Mouse (Mus musculus) liver, embryonic 11.5 days (tissue): Measurements from ENCODE around the gene Fgf10. TPM values are rescaled to one million over a fixed set of nuclear protein-coding genes. Genes with fewer than 3 reads are reported as not detected.

Experiments used
- ATAC-seq: fragments of 200-750 bp; cut with Nextera tagmentation; replicated peaks from 2 replicates; pipeline ENCODE4 v1.8.0; 2017; ENCODE audit warnings: moderate number of reproducible peaks, mild to moderate bottlenecking, moderate TSS enrichment, moderate library complexity; ENCODE audit not compliant: low FRiP score
- DNase-seq: peaks from one replicate; pipeline ENCODE4 v3.0.0-alpha.2; 2017; ENCODE audit warnings: low spot score
- H3K27ac ChIP-seq: fragments of 300-500 bp; sonication (generic); 2 replicates; pipeline ENCODE4 v1.5.1; 2014; ENCODE audit warnings: mild to moderate bottlenecking, low read depth, low read length, control low read depth
- H3K27me3 ChIP-seq: fragments of 300-500 bp; sonication (generic); replicated peaks from 2 replicates; pipeline ENCODE4 v1.6.1; 2014; ENCODE audit warnings: low read length, mixed read lengths; ENCODE audit not compliant: control insufficient read depth, insufficient read depth
- H3K36me3 ChIP-seq: fragments of 300-500 bp; sonication (generic); 2 replicates; pipeline ENCODE4 v1.6.1; 2014; ENCODE audit warnings: mild to moderate bottlenecking, low read length, moderate library complexity, mixed read lengths; ENCODE audit not compliant: control insufficient read depth, insufficient read depth
- H3K4me1 ChIP-seq: fragments of 300-500 bp; sonication (generic); replicated peaks from 2 replicates; pipeline ENCODE4 v1.6.1; 2014; ENCODE audit warnings: low read length, mixed read lengths; ENCODE audit not compliant: control insufficient read depth, insufficient read depth
- H3K4me2 ChIP-seq: fragments of 300-500 bp; sonication (generic); 2 replicates; pipeline ENCODE4 v1.6.1; 2014; ENCODE audit warnings: mild to moderate bottlenecking, control low read depth, moderate library complexity
- H3K4me3 ChIP-seq: fragments of 300-500 bp; sonication (generic); 2 replicates; pipeline ENCODE4 v1.5.1; 2014; ENCODE audit warnings: low read depth, low read length, control low read depth
- H3K9ac ChIP-seq: fragments of 300-500 bp; sonication (generic); 2 replicates; pipeline ENCODE4 v1.6.1; 2014; ENCODE audit warnings: low read depth, low read length, control low read depth
- H3K9me3 ChIP-seq: fragments of 300-500 bp; sonication (generic); 2 replicates; pipeline ENCODE4 v1.6.1; 2016; ENCODE audit warnings: low read length, inconsistent platforms, mixed read lengths; ENCODE audit not compliant: control insufficient read depth
- WGBS: fragments of 180-500 bp; shearing (Covaris S2); extraction: QIAGEN DNeasy Blood & Tissue Kit; methylation state at CpG from one replicate; pipeline ENCODE4 v1.1.7; 2014; 5-methylcytosine and 5-hydroxymethylcytosine counted together
- polyA plus RNA-seq: library from polyadenylated mRNA; unstranded; fragments of >200 nt; fragmentation: Nextera tagmentation; extraction: Ambion mirVana; gene quantifications from 2 replicates; pipeline ENCODE4 v1.2.1, GENCODE M21; 2014

Gene Fgf10
- polyA plus RNA-seq, 1 experiment from 2014 or later: 2.2 TPM

DNA sequence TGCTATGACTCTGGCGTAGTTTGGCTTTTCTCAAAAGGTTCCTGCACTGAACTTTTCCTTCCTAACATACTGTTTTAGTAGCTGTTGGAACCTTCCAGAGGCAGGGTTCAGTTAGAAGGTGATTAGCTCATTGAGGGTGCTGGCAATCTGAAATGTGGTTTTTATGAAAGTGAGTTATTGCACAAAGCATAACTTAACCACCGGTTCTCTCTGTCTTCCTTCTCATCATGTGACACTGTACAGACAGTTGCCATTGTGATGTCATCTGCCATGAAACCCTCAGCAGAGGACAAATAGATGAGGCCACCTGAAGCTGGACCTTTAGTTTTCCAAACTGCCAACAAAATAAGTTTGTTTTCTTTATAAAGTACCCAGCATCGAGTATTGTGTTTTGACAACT lies 7.9 kb upstream of the Fgf10 start:
- Histone ChIP-seq H3K27ac (no peak overlapping the region), H3K9ac (no peak overlapping the region), H3K9me3 (no peaks in the 10 kb centered on the region), H3K27me3 (no peaks in the 10 kb centered on the region), H3K36me3 (no peaks in the 10 kb centered on the region), H3K4me1 (no peaks in the 10 kb centered on the region), H3K4me3 (no peak overlapping the region), H3K4me2 (no peak overlapping the region)
- WGBS: 78% methylated on average over 3 of the region's 3 CpGs
- no peak for ATAC-seq
- no peak for DNase-seq

GRCm38 (mm10) chr13:118664901-118665300 lies 4.7 kb upstream of the Fgf10 start:
- H3K4me1 ChIP-seq: no peaks in the 10 kb centered on the region
- H3K9ac ChIP-seq: no peak overlapping the region
- no peak for ATAC-seq
- no peak overlapping the region for H3K27ac ChIP-seq
- WGBS: 76% methylated on average over 2 of the region's 2 CpGs
- no peaks in the 10 kb centered on the region for H3K27me3 ChIP-seq
- no peak overlapping the region for H3K4me3 ChIP-seq
- H3K4me2 ChIP-seq: no peak overlapping the region
- no peaks in the 10 kb centered on the region for H3K36me3 ChIP-seq
- H3K9me3 ChIP-seq: no peaks in the 10 kb centered on the region
- DNase-seq: no peak

DNA sequence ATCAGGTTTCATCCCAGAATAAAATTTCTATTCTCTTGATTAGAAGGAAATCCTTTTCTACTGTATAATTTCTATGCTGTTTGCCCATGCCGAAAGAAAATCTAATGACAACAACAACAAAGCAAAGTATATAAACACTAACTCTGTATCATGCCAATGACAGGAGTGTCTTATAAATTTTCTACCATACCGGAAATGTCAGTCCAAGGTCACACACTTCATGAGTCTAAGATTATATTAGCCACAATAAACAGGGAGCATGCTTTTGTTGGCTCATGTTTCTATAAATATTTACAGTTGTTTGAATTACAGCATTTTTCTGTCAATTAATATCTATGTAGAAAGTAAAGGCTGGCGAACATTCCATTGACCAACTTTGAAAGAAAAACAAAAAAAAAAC lies 9.6 kb downstream of the Fgf10 start:
- Histone ChIP-seq H3K27me3 (no peaks in the 10 kb centered on the region), H3K27ac (no peak overlapping the region), H3K4me1 (no peaks in the 10 kb centered on the region), H3K4me2 (no peak overlapping the region), H3K4me3 (no peak overlapping the region), H3K36me3 (no peaks in the 10 kb centered on the region), H3K9me3 (no peaks in the 10 kb centered on the region), H3K9ac (no peak overlapping the region)
- DNase-seq (no peak), ATAC-seq (no peak)
- 85% methylated on average over 3 of the region's 3 CpGs for WGBS

- Histone ChIP-seq H3K27ac (no peak overlapping the region), H3K36me3 (no peaks in the 10 kb centered on the region), H3K4me2 (no peak overlapping the region), H3K27me3 (no peaks in the 10 kb centered on the region), H3K9ac (no peak overlapping the region), H3K4me3 (no peak overlapping the region), H3K4me1 (no peaks in the 10 kb centered on the region), H3K9me3 (no peaks in the 10 kb centered on the region)
- no peak for ATAC-seq
- DNase-seq: no peak
- 61% methylated on average over 2 of the region's 2 CpGs for WGBS
Measured at GRCm38 (mm10) chr13:118693049-118693448, 23.5 kb downstream of the Fgf10 start.

- 26% methylated on average over 4 of the region's 4 CpGs for WGBS
- no peak overlapping the region for H3K9ac ChIP-seq
- no peaks in the 10 kb centered on the region for H3K27me3 ChIP-seq
- ATAC-seq: no peak
- no peak overlapping the region for H3K27ac ChIP-seq
- no peak for DNase-seq
- H3K4me2 ChIP-seq: no peak overlapping the region
- no peaks in the 10 kb centered on the region for H3K36me3 ChIP-seq
- no peak overlapping the region for H3K4me3 ChIP-seq
- no peaks in the 10 kb centered on the region for H3K9me3 ChIP-seq
- H3K4me1 ChIP-seq: no peaks in the 10 kb centered on the region
Measured at GRCm38 (mm10) chr13:118695103-118695502, 25.5 kb downstream of the Fgf10 start.

DNA sequence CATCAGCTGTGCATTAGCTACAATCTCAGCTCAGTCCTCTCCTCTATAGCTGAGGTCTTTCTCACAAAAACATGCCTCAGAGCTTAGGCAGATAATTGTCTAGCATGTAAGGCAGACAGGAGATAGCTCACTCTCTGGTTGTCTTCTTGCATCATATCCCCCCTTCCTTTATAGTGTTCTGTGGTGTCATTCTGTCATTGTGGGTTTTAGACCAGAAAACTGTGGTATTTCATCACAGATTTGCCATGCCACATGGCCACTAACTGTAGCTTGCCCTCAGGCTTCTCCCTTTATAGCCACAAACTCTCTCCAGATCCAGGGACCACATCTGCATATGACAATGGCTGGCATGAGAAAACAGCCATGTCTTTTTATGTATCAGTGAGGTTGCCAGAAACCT lies 34.1 kb downstream of the Fgf10 start:
- ATAC-seq (no peak), DNase-seq (no peak)
- H3K36me3 ChIP-seq: no peaks in the 10 kb centered on the region
- no peak overlapping the region for H3K9ac ChIP-seq
- no peaks in the 10 kb centered on the region for H3K9me3 ChIP-seq
- no peaks in the 10 kb centered on the region for H3K4me1 ChIP-seq
- no peaks in the 10 kb centered on the region for H3K27me3 ChIP-seq
- H3K4me2 ChIP-seq: no peak overlapping the region
- H3K27ac ChIP-seq: no peak overlapping the region
- no peak overlapping the region for H3K4me3 ChIP-seq

GRCm38 (mm10) chr13:118705716-118706115 lies 36.1 kb downstream of the Fgf10 start:
- H3K4me2 ChIP-seq: no peak overlapping the region
- no peaks in the 10 kb centered on the region for H3K4me1 ChIP-seq
- no peaks in the 10 kb centered on the region for H3K36me3 ChIP-seq
- no peaks in the 10 kb centered on the region for H3K9me3 ChIP-seq
- no peak overlapping the region for H3K27ac ChIP-seq
- no peak overlapping the region for H3K4me3 ChIP-seq
- H3K9ac ChIP-seq: no peak overlapping the region
- DNase-seq (no peak), ATAC-seq (no peak)
- 67% methylated on average over 3 of the region's 3 CpGs for WGBS
- H3K27me3 ChIP-seq: no peaks in the 10 kb centered on the region

GRCm38 (mm10) chr13:118709912-118710311 lies 40.3 kb downstream of the Fgf10 start:
- ATAC-seq: no peak

GRCm38 (mm10) chr13:118713626-118714150 lies 44.1 kb downstream of the Fgf10 start:
- no peak for DNase-seq
- peak overlapping the region; percentile 50 for H3K4me3 ChIP-seq
- H3K9ac ChIP-seq: no peak overlapping the region
- H3K9me3 ChIP-seq: no peaks in the 10 kb centered on the region
- peak overlapping the region; percentile 83 for H3K4me2 ChIP-seq
- WGBS: 4% methylated on average over 14 of the region's 14 CpGs
- no peaks in the 10 kb centered on the region for H3K4me1 ChIP-seq
- no peaks in the 10 kb centered on the region for H3K36me3 ChIP-seq
- H3K27ac ChIP-seq: no peak overlapping the region
- peaks cover 34% of the 10 kb centered on the region for H3K27me3 ChIP-seq
- no peak for ATAC-seq

More at GRCm38 (mm10) chr13:118709912-118710311, 40.3 kb downstream of the Fgf10 start:
- H3K27ac ChIP-seq: no peak overlapping the region
- no peak overlapping the region for H3K4me2 ChIP-seq
- no peak for DNase-seq
- no peak overlapping the region for H3K9ac ChIP-seq
- H3K9me3 ChIP-seq: no peaks in the 10 kb centered on the region
- H3K4me1 ChIP-seq: no peaks in the 10 kb centered on the region
- peaks cover 21% of the 10 kb centered on the region for H3K27me3 ChIP-seq
- H3K36me3 ChIP-seq: no peaks in the 10 kb centered on the region
- 21% methylated on average over 1 of the region's 1 CpGs for WGBS
- H3K4me3 ChIP-seq: no peak overlapping the region
